Mouse (Mus musculus) MEL (cell line): ENCODE results near the gene Lsm14a. TPM values are rescaled to one million over a fixed set of nuclear protein-coding genes. Genes with fewer than 3 reads are reported as not detected.

Experiments used
- DNase-seq: peaks from one replicate; pipeline ENCODE4 v3.0.0; 2011; ENCODE audit warnings: low read depth, low spot score
- H3K27ac ChIP-seq: 2 replicates; pipeline ENCODE4 v1.5.1; 2012; ENCODE audit warnings: low read depth, mild to moderate bottlenecking, control low read depth, low read length, moderate library complexity; ENCODE audit not compliant: control insufficient read depth
- H3K27me3 ChIP-seq, 2 experiments: fragments of 150-350 bp in 1 of 2; sonication (generic) in 1 of 2; 2 replicates each; pipeline ENCODE4 v1.6.1; 2012; ENCODE audit warnings: low read length in 2 of 2, mild to moderate bottlenecking in 2 of 2, improper control_type of control experiment in 1 of 2, moderate library complexity in 1 of 2; ENCODE audit not compliant: insufficient read depth in 2 of 2, control insufficient read depth in 1 of 2
- H3K36me3 ChIP-seq, 2 experiments: 2 replicates each; pipeline ENCODE4 v1.6.1; 2012 to 2014; ENCODE audit warnings: low read length in 2 of 2, improper control_type of control experiment in 1 of 2, inconsistent platforms in 1 of 2, mild to moderate bottlenecking in 1 of 2; ENCODE audit not compliant: insufficient read depth in 2 of 2, control insufficient read depth in 1 of 2
- H3K4me1 ChIP-seq, 2 experiments: fragments of 150-350 bp in 1 of 2; sonication (generic) in 1 of 2; 2 replicates each; pipeline ENCODE4 v1.6.1; 2012; ENCODE audit warnings: low read length in 2 of 2, improper control_type of control experiment in 1 of 2, mild to moderate bottlenecking in 1 of 2; ENCODE audit not compliant: insufficient read depth in 2 of 2, control insufficient read depth in 1 of 2
- H3K4me3 ChIP-seq, 2 experiments: fragments of 150-350 bp in 1 of 2; sonication (generic) in 1 of 2; 2 replicates each; pipeline ENCODE4 v1.5.1; 2012; ENCODE audit warnings: low read depth in 2 of 2, low read length in 2 of 2, mild to moderate bottlenecking in 2 of 2, moderate library complexity in 2 of 2, control low read depth in 1 of 2, improper control_type of control experiment in 1 of 2; ENCODE audit not compliant: control insufficient read depth in 1 of 2, insufficient read depth in 1 of 2
- H3K79me2 ChIP-seq: 2 replicates; pipeline ENCODE4 v1.6.1; 2012; ENCODE audit warnings: mild to moderate bottlenecking, low read length, moderate library complexity; ENCODE audit not compliant: control insufficient read depth, poor library complexity, insufficient read depth
- H3K9ac ChIP-seq: 2 replicates; pipeline ENCODE4 v1.6.1; 2012; ENCODE audit warnings: low read depth, mild to moderate bottlenecking, control low read depth, low read length, moderate library complexity; ENCODE audit not compliant: control insufficient read depth, poor library complexity, severe bottlenecking
- H3K9me3 ChIP-seq: fragments of 150-350 bp; sonication (generic); replicated peaks from 2 replicates; pipeline ENCODE4 v1.6.1; 2012; ENCODE audit warnings: mild to moderate bottlenecking, low read length, improper control_type of control experiment, moderate library complexity; ENCODE audit not compliant: insufficient read depth
- CHD2 ChIP-seq: IDR thresholded peaks from 2 replicates; pipeline ENCODE4 v1.6.1; 2011; ENCODE audit warnings: low read length, improper control_type of control experiment
- CTCF ChIP-seq, 3 experiments: IDR thresholded peaks in 2 of 3; conservative IDR thresholded peaks in 1 of 3; 2 replicates each; pipeline ENCODE4 v1.5.1; 2011 to 2012; ENCODE audit warnings: low read length in 3 of 3, low read depth in 2 of 3, mild to moderate bottlenecking in 2 of 3, improper control_type of control experiment in 1 of 3, inconsistent platforms in 1 of 3, mixed read lengths in 1 of 3, moderate library complexity in 1 of 3; ENCODE audit not compliant: control insufficient read depth in 1 of 3, insufficient read depth in 1 of 3, poor library complexity in 1 of 3, severe bottlenecking in 1 of 3
- E2F4 ChIP-seq: IDR thresholded peaks from 2 replicates; pipeline ENCODE4 v1.6.1; 2011; ENCODE audit warnings: low read depth, low read length, improper control_type of control experiment, borderline replicate concordance
- ETS1 ChIP-seq: IDR thresholded peaks from 2 replicates; pipeline ENCODE4 v1.6.1; 2012; ENCODE audit warnings: low read depth, mild to moderate bottlenecking, inconsistent platforms, low read length, improper control_type of control experiment, moderate library complexity
- HCFC1 ChIP-seq: IDR thresholded peaks from 2 replicates; pipeline ENCODE4 v1.6.1; 2012; ENCODE audit warnings: low read depth, mild to moderate bottlenecking, inconsistent platforms, low read length, improper control_type of control experiment, moderate library complexity
- JUND ChIP-seq: IDR thresholded peaks from 2 replicates; pipeline ENCODE4 v1.6.1; 2011; ENCODE audit warnings: low read depth, mild to moderate bottlenecking, improper control_type of control experiment, low read length
- MAFK ChIP-seq: IDR thresholded peaks from 2 replicates; pipeline ENCODE4 v1.6.1; 2011; ENCODE audit warnings: low read depth, mild to moderate bottlenecking, low read length, improper control_type of control experiment, borderline replicate concordance
- MXI1 ChIP-seq: IDR thresholded peaks from 2 replicates; pipeline ENCODE4 v1.6.1; 2011; ENCODE audit warnings: mild to moderate bottlenecking, low read depth, low read length, improper control_type of control experiment
- MYB ChIP-seq: IDR thresholded peaks from 2 replicates; pipeline ENCODE4 v1.6.1; 2011; ENCODE audit warnings: mild to moderate bottlenecking, low read depth, low read length, improper control_type of control experiment
- MYC ChIP-seq: IDR thresholded peaks from 2 replicates; pipeline ENCODE4 v1.6.1; 2011; ENCODE audit warnings: low read depth, mild to moderate bottlenecking, low read length, improper control_type of control experiment, moderate library complexity
- NELFE ChIP-seq: IDR thresholded peaks from 2 replicates; pipeline ENCODE4 v1.6.1; 2011; ENCODE audit warnings: low read depth, low read length, improper control_type of control experiment
- NRF1 ChIP-seq: IDR thresholded peaks from 2 replicates; pipeline ENCODE4 v1.6.1; 2014; ENCODE audit warnings: low read depth, mild to moderate bottlenecking, inconsistent platforms, low read length, improper control_type of control experiment, moderate library complexity; ENCODE audit not compliant: poor library complexity, insufficient read depth, severe bottlenecking
- POLR2AphosphoS2 ChIP-seq: IDR thresholded peaks from 2 replicates; pipeline ENCODE4 v1.6.1; 2011; ENCODE audit warnings: low read length, improper control_type of control experiment
- RAD21 ChIP-seq: IDR thresholded peaks from 2 replicates; pipeline ENCODE4 v1.6.1; 2011; ENCODE audit warnings: mild to moderate bottlenecking, low read depth, low read length, improper control_type of control experiment
- RCOR1 ChIP-seq: IDR thresholded peaks from 2 replicates; pipeline ENCODE4 v1.6.1; 2012; ENCODE audit warnings: low read depth, mild to moderate bottlenecking, inconsistent platforms, low read length, improper control_type of control experiment
- SMC3 ChIP-seq: IDR thresholded peaks from 2 replicates; pipeline ENCODE4 v1.6.1; 2011; ENCODE audit warnings: low read depth, low read length, improper control_type of control experiment
- USF2 ChIP-seq, 2 experiments: IDR thresholded peaks; 2 replicates each; pipeline ENCODE4 v1.6.1; 2011 to 2012; ENCODE audit warnings: improper control_type of control experiment in 2 of 2, low read length in 2 of 2, borderline replicate concordance in 1 of 2, inconsistent platforms in 1 of 2, low read depth in 1 of 2, mild to moderate bottlenecking in 1 of 2; ENCODE audit not compliant: insufficient read depth in 1 of 2
- ZC3H11A ChIP-seq: IDR thresholded peaks from 2 replicates; pipeline ENCODE4 v1.6.1; 2012; ENCODE audit warnings: low read depth, mild to moderate bottlenecking, inconsistent platforms, low read length, improper control_type of control experiment
- ZMIZ1 ChIP-seq: IDR thresholded peaks from 2 replicates; pipeline ENCODE4 v1.6.1; 2012; ENCODE audit warnings: low read depth, mild to moderate bottlenecking, inconsistent platforms, low read length, improper control_type of control experiment, moderate library complexity
- polyA plus RNA-seq, 2 experiments: library from polyadenylated mRNA; stranded (reverse) in 1 of 2; unstranded in 1 of 2; fragments of >175 nt in 1 of 2; fragments of >200 nt in 1 of 2; gene quantifications; 2 replicates each; pipeline versions ENCODE4 v1.2.1 to v1.2.4; 2012; ENCODE audit warnings: low replicate concordance in 2 of 2, low read depth in 1 of 2; ENCODE audit not compliant: insufficient read length in 2 of 2, insufficient read depth in 1 of 2, missing spikeins in 1 of 2
- total RNA-seq: library from RNA; depleted of rRNA; stranded (reverse); fragments of 300-350 nt; gene quantifications from 2 replicates; pipeline ENCODE4 v1.2.3, GENCODE M21; 2012

Lsm14a gene
- total and polyA plus RNA-seq, 3 experiments, result 66.4 to 371 (median 233) TPM

DNA sequence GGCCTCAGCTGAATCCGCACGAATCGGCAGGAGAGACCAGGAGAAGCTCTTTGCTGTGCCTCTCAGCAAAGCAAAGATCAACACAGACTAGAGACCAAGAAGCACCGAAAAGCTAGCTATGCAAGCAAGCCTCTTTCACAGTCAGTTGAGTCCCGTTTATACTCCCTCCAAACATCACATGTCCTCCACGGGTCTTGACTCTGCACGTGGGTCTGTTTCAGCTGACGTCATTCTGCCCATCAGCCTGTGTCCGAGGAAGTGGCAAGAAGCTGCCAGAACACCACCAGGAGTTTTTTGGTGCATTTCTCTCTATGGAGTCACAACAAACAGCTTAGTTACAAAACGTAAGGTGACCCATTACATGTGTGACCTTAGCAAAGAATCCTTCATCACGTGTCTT, 10.8 kb upstream of the Lsm14a start:
- H3K27ac ChIP-seq, result no peak overlapping the region
- H3K4me3 ChIP-seq, result no peak overlapping the region
- no peaks in the 10 kb centered on the region for H3K36me3 ChIP-seq
- no peaks in the 10 kb centered on the region for H3K9me3 ChIP-seq
- H3K9ac ChIP-seq, result no peak overlapping the region
- H3K27me3 ChIP-seq, result no peaks in the 10 kb centered on the region; a peak in 1 of 4 replicates
- TF ChIP-seq NRF1 (no peak), NELFE (no peak), RCOR1 (no peak), SMC3 (no peak), MYB (no peak), CHD2 (no peak)
- H3K79me2 ChIP-seq, result no peaks in the 10 kb centered on the region
- no peak for DNase-seq
- H3K4me1 ChIP-seq, result no peaks in the 10 kb centered on the region

DNA sequence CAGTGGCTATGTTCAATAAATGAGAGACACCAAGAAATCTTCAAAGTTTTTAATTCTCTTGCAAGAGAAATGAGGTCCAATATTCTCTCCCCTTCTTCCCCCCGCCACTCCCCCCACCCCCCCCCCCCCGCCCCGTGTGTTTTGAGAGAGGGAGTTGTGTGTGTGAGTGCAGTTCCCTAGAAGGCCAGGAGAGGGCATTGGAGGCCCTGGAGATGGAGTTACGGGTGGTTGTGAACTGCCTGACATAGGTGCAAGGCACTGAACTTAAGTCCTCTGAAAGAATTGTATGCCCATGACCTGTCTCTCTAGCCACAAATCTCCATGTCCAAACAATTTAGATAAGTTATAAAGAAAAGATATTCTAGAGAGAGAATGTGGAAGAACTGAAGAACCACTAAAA, 7.0 kb upstream of the Lsm14a start:
- DNase-seq, result no peak
- H3K79me2 ChIP-seq, result no peaks in the 10 kb centered on the region
- no peak overlapping the region for H3K27ac ChIP-seq
- no peaks in the 10 kb centered on the region for H3K27me3 ChIP-seq
- TF ChIP-seq MYC, result no peak
- TF ChIP-seq CTCF (IDR thresholded peaks at IDR 0.05 in 2 of 3, conservative IDR thresholded peaks at IDR 0.05 in 1 of 3; ENCODE audit: control insufficient read depth in 1 of 3, insufficient read depth in 1 of 3, low read depth in 2 of 3, low read length in 3 of 3, poor library complexity in 1 of 3, severe bottlenecking in 1 of 3), result peak in 1 of 3 experiments; percentile 18; a peak in 1 of 6 replicates
- no peak for TF ChIP-seq MAFK
- TF ChIP-seq, all 39 proteins: peak for 1
- Histone ChIP-seq H3K9me3 (no peaks in the 10 kb centered on the region), H3K4me1 (no peaks in the 10 kb centered on the region), H3K9ac (no peak overlapping the region), H3K36me3 (no peaks in the 10 kb centered on the region), H3K4me3 (no peak overlapping the region)

GRCm38 (mm10) chr7:34398831-34399230, 5.7 kb upstream of the Lsm14a start:
- Histone ChIP-seq H3K4me3 (no peak overlapping the region), H3K79me2 (no peaks in the 10 kb centered on the region), H3K27me3 (no peaks in the 10 kb centered on the region), H3K9me3 (no peaks in the 10 kb centered on the region), H3K36me3 (no peaks in the 10 kb centered on the region), H3K4me1 (no peaks in the 10 kb centered on the region), H3K9ac (no peak overlapping the region), H3K27ac (no peak overlapping the region)
- TF ChIP-seq JUND (no peak), CHD2 (no peak), ZMIZ1 (no peak), USF2 (IDR thresholded peaks at IDR 0.05; ENCODE audit: borderline replicate concordance in 1 of 2, insufficient read depth in 1 of 2, low read depth in 1 of 2, low read length in 2 of 2) (no peak), ETS1 (no peak), MXI1 (no peak), CTCF (IDR thresholded peaks at IDR 0.05 in 2 of 3, conservative IDR thresholded peaks at IDR 0.05 in 1 of 3; ENCODE audit: control insufficient read depth in 1 of 3, insufficient read depth in 1 of 3, low read depth in 2 of 3, low read length in 3 of 3, poor library complexity in 1 of 3, severe bottlenecking in 1 of 3) (peak; percentile 29 to 53 (median 32)), SMC3 (peak; percentile 29; the same call in 1 of the 2 replicates), ZC3H11A (0 out of 2 replicates have a peak, but pooled peaks have one; percentile 12), RAD21 (peak; percentile 54), HCFC1 (no peak), POLR2AphosphoS2 (no peak), E2F4 (no peak)
- peak; percentile 58 for DNase-seq
